Mouse (Mus musculus): Measurements from ENCODE around the gene Inpp5e.

Gene Inpp5e

GRCm38 (mm10) chr2:26438373-26438772, 29.4 kb upstream of the Inpp5e start:
- no peaks in the 10 kb centered on the region for H3K27me3 ChIP-seq (ENCODE audit: control insufficient read depth, insufficient read depth, low read length, poor library complexity, severe bottlenecking)

GRCm38 (mm10) chr2:26437221-26437620, 28.2 kb upstream of the Inpp5e start:
- no peak for DNase-seq (ENCODE audit: low read depth, low spot score)
- H3K27me3 ChIP-seq (ENCODE audit: control insufficient read depth, insufficient read depth, low read length, poor library complexity, severe bottlenecking): no peaks in the 10 kb centered on the region
- peaks cover 7% of the 10 kb centered on the region for H3K36me3 ChIP-seq (ENCODE audit: control insufficient read depth, insufficient read depth, low read length, poor library complexity, severe bottlenecking)

More at GRCm38 (mm10) chr2:26438373-26438772, 29.4 kb upstream of the Inpp5e start:
- peaks cover 7% of the 10 kb centered on the region for H3K36me3 ChIP-seq (ENCODE audit: control insufficient read depth, insufficient read depth, low read length, poor library complexity, severe bottlenecking)
- DNase-seq (ENCODE audit: low read depth, low spot score): no peak

DNA sequence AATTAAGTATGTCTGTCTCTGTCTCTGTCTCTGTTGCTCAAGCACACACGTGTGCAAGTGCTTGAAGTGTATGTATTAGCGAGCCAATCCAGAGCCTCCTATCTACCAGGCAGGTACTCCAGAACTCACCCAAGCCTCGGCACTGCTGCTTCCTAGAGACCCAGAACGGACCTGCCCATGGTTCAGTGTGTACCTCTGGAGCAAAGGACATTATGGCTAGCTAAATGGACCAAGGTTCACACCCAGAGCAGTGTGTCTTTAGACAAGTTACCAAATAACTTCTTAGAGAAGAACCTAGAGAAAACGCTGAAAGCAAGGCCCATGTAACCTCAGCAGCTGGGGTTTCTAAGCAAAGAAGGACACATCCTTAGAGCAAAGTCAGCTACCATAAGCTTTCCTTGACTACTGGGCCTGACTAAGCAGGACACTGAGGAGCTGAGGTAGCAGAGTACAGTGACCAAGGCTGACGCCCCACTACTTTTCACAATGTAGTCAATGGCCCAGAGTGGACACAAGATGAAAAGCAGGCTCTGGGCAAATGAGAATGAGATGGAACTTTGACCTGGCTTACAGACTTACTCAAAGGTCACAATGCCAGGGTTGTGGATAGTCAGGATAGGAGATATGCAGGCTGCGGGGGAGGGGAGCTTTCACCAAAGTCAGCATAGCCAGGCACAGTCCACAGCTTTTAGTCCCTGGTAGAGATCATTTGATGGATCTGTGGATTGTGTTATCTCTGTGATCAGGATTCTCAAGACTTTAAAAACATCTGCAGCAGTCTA, 26.0 kb upstream of the Inpp5e start:
- Histone ChIP-seq H3K36me3 (ENCODE audit: control insufficient read depth, insufficient read depth, low read length, poor library complexity, severe bottlenecking) (peaks cover 8% of the 10 kb centered on the region), H3K27me3 (ENCODE audit: control insufficient read depth, insufficient read depth, low read length, poor library complexity, severe bottlenecking) (no peaks in the 10 kb centered on the region)
- no peak for DNase-seq (ENCODE audit: low read depth, low spot score)

DNA sequence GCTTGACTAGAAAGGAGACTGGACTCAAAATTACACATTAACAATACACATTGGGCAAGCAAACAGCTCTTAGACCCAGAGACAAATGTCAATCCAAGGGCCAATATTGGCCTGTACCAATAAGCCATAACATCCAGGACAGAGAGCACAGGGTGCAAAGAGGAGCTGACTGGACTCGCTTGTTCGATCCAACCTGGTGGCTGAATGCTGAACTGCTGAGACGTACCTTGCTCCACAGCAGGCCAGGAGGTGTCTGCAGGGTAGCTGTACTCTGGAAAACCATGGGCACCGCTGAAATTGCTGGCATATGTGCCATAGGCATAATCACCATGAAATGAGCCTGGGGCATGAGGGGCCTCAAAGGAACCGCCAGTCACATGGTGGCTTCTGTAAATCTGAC, 20.8 kb upstream of the Inpp5e start:
- Histone ChIP-seq H3K27me3 (ENCODE audit: control insufficient read depth, insufficient read depth, low read length, poor library complexity, severe bottlenecking) (no peaks in the 10 kb centered on the region), H3K36me3 (ENCODE audit: control insufficient read depth, insufficient read depth, low read length, poor library complexity, severe bottlenecking) (peaks cover 7% of the 10 kb centered on the region)
- no peak for DNase-seq (ENCODE audit: low read depth, low spot score)

DNA sequence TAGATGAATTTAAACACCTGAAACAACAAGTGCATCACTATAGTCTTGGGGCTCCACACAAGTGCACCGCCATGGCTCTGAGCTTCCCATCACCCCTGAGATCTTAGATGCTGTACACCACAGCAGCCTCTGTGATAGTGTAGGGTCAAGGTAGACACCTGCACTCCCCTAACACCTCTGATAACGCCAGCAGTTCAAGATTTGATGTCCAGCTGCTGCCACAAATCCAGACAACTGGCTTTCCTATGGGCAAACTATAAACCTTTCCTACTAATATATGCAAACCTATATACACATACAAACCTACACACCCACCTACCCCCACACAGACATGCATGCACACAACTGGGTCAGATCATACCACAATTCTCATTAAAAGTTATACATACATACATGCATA, 15.5 kb upstream of the Inpp5e start:
- no peaks in the 10 kb centered on the region for H3K27me3 ChIP-seq (ENCODE audit: control insufficient read depth, insufficient read depth, low read length, poor library complexity, severe bottlenecking)
- peaks cover 19% of the 10 kb centered on the region for H3K36me3 ChIP-seq (ENCODE audit: control insufficient read depth, insufficient read depth, low read length, poor library complexity, severe bottlenecking)
- DNase-seq (ENCODE audit: low read depth, low spot score): no peak

DNA sequence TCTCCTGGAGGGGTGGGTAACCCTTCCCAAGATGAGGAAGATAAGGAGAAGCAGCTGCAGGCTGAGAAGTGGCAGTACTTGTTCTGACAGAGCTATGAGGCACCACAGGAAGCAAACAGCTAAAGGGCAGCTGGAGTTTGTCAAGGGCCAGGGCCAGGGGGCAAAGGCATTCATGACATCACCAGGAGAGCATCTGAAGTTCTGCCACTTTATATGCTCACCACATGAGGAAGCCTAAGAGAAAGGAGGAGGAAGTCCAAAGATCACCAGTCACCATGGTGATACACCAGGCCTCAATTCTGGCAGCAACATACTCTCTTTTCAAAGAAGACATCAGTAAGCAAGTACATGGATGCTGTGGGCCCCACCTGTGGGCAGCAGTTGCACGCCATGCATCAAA, 14.1 kb upstream of the Inpp5e start:
- no peak for DNase-seq (ENCODE audit: low read depth, low spot score)
- peaks cover 14% of the 10 kb centered on the region for H3K36me3 ChIP-seq (ENCODE audit: control insufficient read depth, insufficient read depth, low read length, poor library complexity, severe bottlenecking)
- no peaks in the 10 kb centered on the region for H3K27me3 ChIP-seq (ENCODE audit: control insufficient read depth, insufficient read depth, low read length, poor library complexity, severe bottlenecking)

DNA sequence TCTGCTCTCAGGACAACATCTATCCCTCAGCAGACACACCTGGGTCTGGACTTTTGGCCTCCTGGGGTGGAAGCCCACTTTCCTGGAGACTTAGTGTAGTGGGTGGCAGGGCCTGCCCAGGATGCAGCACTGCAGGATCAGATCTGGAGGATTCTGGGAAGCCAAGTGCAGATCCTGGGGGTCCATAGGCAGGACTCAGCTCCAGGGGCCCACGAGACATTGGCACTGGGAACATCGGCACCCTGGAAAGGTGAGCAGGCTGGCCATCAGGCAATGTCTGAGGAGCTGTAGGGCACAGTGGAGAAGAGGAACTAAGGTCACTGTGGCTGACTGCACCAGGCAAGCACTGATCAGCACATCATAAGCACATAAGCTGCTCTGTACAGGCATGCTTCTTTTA, 13.0 kb upstream of the Inpp5e start:
- DNase-seq (ENCODE audit: low read depth, low spot score): no peak
- H3K36me3 ChIP-seq (ENCODE audit: control insufficient read depth, insufficient read depth, low read length, poor library complexity, severe bottlenecking): peaks cover 14% of the 10 kb centered on the region
- H3K27me3 ChIP-seq (ENCODE audit: control insufficient read depth, insufficient read depth, low read length, poor library complexity, severe bottlenecking): no peaks in the 10 kb centered on the region

DNA sequence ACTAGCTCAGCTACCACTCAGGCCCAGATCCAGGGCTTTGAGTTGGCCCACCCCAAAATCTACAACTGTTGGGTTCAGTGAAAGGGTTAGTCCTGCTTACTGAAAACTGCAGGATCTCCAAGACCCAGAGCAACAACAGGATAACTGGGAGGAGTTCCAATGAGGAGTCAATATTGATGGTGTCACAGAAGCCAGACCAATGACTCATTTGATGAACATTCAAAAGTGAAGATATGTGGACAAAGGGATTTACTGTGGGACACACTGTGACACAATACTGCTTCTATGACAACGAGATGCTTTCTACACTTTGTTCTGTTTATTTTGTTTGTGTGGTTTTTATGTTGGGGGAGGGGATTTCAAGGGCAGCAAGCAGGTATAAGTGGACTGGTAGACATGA, 9.1 kb upstream of the Inpp5e start:
- DNase-seq (ENCODE audit: low read depth, low spot score): no peak
- Histone ChIP-seq H3K36me3 (ENCODE audit: control insufficient read depth, insufficient read depth, low read length, poor library complexity, severe bottlenecking) (peaks cover 15% of the 10 kb centered on the region), H3K27me3 (ENCODE audit: control insufficient read depth, insufficient read depth, low read length, poor library complexity, severe bottlenecking) (no peaks in the 10 kb centered on the region)

- Histone ChIP-seq H3K27me3 (ENCODE audit: control insufficient read depth, insufficient read depth, low read length, poor library complexity, severe bottlenecking) (no peaks in the 10 kb centered on the region), H3K36me3 (ENCODE audit: control insufficient read depth, insufficient read depth, low read length, poor library complexity, severe bottlenecking) (peaks cover 12% of the 10 kb centered on the region)
- DNase-seq (ENCODE audit: low read depth, low spot score): no peak
Measured at GRCm38 (mm10) chr2:26417066-26417465, 8.1 kb upstream of the Inpp5e start.

- no peak for DNase-seq (ENCODE audit: low read depth, low spot score)
- peaks cover 3% of the 10 kb centered on the region for H3K36me3 ChIP-seq (ENCODE audit: control insufficient read depth, insufficient read depth, low read length, poor library complexity, severe bottlenecking)
- no peaks in the 10 kb centered on the region for H3K27me3 ChIP-seq (ENCODE audit: control insufficient read depth, insufficient read depth, low read length, poor library complexity, severe bottlenecking)
Measured at GRCm38 (mm10) chr2:26410931-26411411, 2.0 kb upstream of the Inpp5e start.

DNA sequence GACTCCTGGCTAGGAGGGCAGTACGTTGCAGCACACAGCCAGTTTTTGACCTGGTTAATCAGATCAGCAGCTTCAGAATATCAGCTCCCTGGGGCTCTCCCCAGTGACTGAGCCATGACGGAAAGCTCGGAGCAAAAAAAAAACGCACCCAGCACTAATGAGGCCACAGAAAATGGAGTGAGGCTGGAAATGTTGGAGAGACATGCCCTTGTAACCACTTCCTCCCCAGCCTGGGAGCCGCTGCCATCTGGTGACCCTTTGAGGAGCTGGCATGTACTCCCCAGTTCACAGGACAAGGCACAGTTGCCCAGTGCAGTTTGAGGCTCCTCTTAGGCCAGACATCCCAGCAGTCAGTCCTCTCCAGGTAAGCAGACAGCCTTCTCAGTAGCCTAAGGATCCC, 1.1 kb upstream of the Inpp5e start:
- DNase-seq (ENCODE audit: low read depth, low spot score): no peak
- H3K36me3 ChIP-seq (ENCODE audit: control insufficient read depth, insufficient read depth, low read length, poor library complexity, severe bottlenecking): no peaks in the 10 kb centered on the region; the same call in none of the 2 replicates
- no peaks in the 10 kb centered on the region for H3K27me3 ChIP-seq (ENCODE audit: control insufficient read depth, insufficient read depth, low read length, poor library complexity, severe bottlenecking)

GRCm38 (mm10) chr2:26409362-26409761, 359 bp upstream of the Inpp5e start:
- no peak for DNase-seq (ENCODE audit: low read depth, low spot score)
- H3K36me3 ChIP-seq (ENCODE audit: control insufficient read depth, insufficient read depth, low read length, poor library complexity, severe bottlenecking): no peaks in the 10 kb centered on the region; the same call in none of the 2 replicates
- no peaks in the 10 kb centered on the region for H3K27me3 ChIP-seq (ENCODE audit: control insufficient read depth, insufficient read depth, low read length, poor library complexity, severe bottlenecking)

GRCm38 (mm10) chr2:26403306-26403705, 5.7 kb downstream of the Inpp5e start:
- DNase-seq (ENCODE audit: low read depth, low spot score): no peak
- Histone ChIP-seq H3K27me3 (ENCODE audit: control insufficient read depth, insufficient read depth, low read length, poor library complexity, severe bottlenecking) (no peaks in the 10 kb centered on the region), H3K36me3 (ENCODE audit: control insufficient read depth, insufficient read depth, low read length, poor library complexity, severe bottlenecking) (peaks cover 10% of the 10 kb centered on the region)

- Histone ChIP-seq H3K36me3 (ENCODE audit: control insufficient read depth, insufficient read depth, low read length, poor library complexity, severe bottlenecking) (peaks cover 11% of the 10 kb centered on the region), H3K27me3 (ENCODE audit: control insufficient read depth, insufficient read depth, low read length, poor library complexity, severe bottlenecking) (no peaks in the 10 kb centered on the region)
- no peak for DNase-seq (ENCODE audit: low read depth, low spot score)
Measured at GRCm38 (mm10) chr2:26402265-26402664, 6.7 kb downstream of the Inpp5e start.

DNA sequence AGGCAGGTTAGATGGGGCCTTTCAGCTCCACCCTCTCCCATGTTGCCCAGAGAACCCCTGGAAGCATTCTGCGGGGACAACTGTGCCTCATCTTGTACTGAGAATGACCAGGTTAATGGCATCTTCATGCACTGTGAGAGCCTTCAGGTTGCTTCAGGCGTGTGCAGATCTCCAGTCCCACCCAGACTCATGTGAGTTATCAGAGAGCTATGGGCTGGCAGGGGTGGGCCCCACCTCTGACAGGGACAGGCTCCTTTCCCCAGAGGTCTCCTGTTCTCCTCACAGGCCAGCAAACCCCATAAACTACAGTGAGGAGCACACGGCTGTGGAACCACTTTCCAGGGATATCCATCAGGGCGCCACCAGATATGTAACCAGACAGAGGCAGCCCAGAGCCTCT, 8.0 kb downstream of the Inpp5e start:
- peaks cover 11% of the 10 kb centered on the region for H3K36me3 ChIP-seq (ENCODE audit: control insufficient read depth, insufficient read depth, low read length, poor library complexity, severe bottlenecking)
- DNase-seq (ENCODE audit: low read depth, low spot score): no peak

GRCm38 (mm10) chr2:26400296-26400695, 8.7 kb downstream of the Inpp5e start:
- Histone ChIP-seq H3K27me3 (ENCODE audit: control insufficient read depth, insufficient read depth, low read length, poor library complexity, severe bottlenecking) (no peaks in the 10 kb centered on the region), H3K36me3 (ENCODE audit: control insufficient read depth, insufficient read depth, low read length, poor library complexity, severe bottlenecking) (peaks cover 12% of the 10 kb centered on the region)
- DNase-seq (ENCODE audit: low read depth, low spot score): no peak

More for the DNA sequence above, 8.0 kb downstream of the Inpp5e start:
- H3K27me3 ChIP-seq (ENCODE audit: control insufficient read depth, insufficient read depth, low read length, poor library complexity, severe bottlenecking): no peaks in the 10 kb centered on the region
